Mouse (Mus musculus) kidney, embryonic 16.5 days (tissue): Measurements from ENCODE around the gene Vmn1r138. TPM values are rescaled to one million over a fixed set of nuclear protein-coding genes. Genes with fewer than 3 reads are reported as not detected.
"Not testable (repeated sequence)": the region's sequence is repeated elsewhere in the genome, so short reads cannot be mapped to it uniquely, and the experiment has no call there.

Experiments used
- ATAC-seq: fragments of 200-750 bp; cut with Nextera tagmentation; 2 replicates; pipeline ENCODE4 v1.8.0; 2017; ENCODE audit warnings: moderate TSS enrichment; ENCODE audit not compliant: low FRiP score, low TSS enrichment
- H3K27ac ChIP-seq: fragments of 300-500 bp; sonication (generic); 2 replicates; pipeline ENCODE4 v1.5.1; 2014; ENCODE audit warnings: low read length
- H3K27me3 ChIP-seq: fragments of 300-500 bp; sonication (generic); 2 replicates; pipeline ENCODE4 v1.6.1; 2014; ENCODE audit warnings: low read length, control low read depth, mixed read lengths; ENCODE audit not compliant: insufficient read depth
- H3K36me3 ChIP-seq: fragments of 300-500 bp; sonication (generic); 2 replicates; pipeline ENCODE4 v1.6.1; 2014; ENCODE audit warnings: low read length, control low read depth, mixed read lengths; ENCODE audit not compliant: insufficient read depth
- H3K4me1 ChIP-seq: fragments of 300-500 bp; sonication (generic); 2 replicates; pipeline ENCODE4 v1.6.1; 2014; ENCODE audit warnings: low read length, control low read depth, mixed read lengths; ENCODE audit not compliant: insufficient read depth
- H3K4me2 ChIP-seq: fragments of 300-500 bp; sonication (generic); replicated peaks from 2 replicates; pipeline ENCODE4 v1.6.1; 2014; ENCODE audit warnings: low read depth, low read length
- H3K4me3 ChIP-seq: fragments of 300-500 bp; sonication (generic); 2 replicates; pipeline ENCODE4 v1.5.1; 2014; ENCODE audit warnings: mild to moderate bottlenecking, low read length
- H3K9ac ChIP-seq: fragments of 300-500 bp; sonication (generic); replicated peaks from 2 replicates; pipeline ENCODE4 v1.6.1; 2014; ENCODE audit warnings: low read length
- H3K9me3 ChIP-seq: fragments of 300-500 bp; sonication (generic); 2 replicates; pipeline ENCODE4 v1.6.1; 2016; ENCODE audit warnings: low read length, control low read depth
- WGBS: fragments of 180-500 bp; shearing (Covaris S2); extraction: QIAGEN DNeasy Blood & Tissue Kit; methylation state at CpG from one replicate; pipeline ENCODE4 v1.1.7; 2014; 5-methylcytosine and 5-hydroxymethylcytosine counted together
- polyA plus RNA-seq: library from polyadenylated mRNA; unstranded; fragments of >200 nt; fragmentation: Nextera tagmentation; extraction: Ambion mirVana; gene quantifications from 2 replicates; pipeline ENCODE4 v1.2.1, GENCODE M21; 2015

The Vmn1r138 gene
- polyA plus RNA-seq, result not detected in 2 replicates

DNA sequence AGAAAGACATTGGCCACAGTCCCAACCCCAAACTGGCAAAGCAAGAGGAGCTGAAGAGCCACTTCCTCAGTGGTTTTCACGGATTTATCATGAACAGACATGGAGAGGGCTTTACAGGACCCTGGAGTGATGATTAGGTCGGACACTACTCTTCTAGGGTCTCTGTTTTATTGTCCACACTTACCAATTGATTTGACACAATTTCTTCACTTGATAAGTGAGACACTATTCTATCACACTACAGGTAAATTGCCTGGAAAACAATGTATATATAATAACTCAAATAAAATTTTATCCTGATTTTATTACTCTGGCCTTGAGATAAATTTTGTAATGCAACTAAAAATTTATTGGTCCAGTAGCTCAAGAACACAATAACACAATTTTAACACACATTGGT is at the start of gene Vmn1r138:
Gene Vmn1r138 (minus strand): TSS at position 101 of the 400 bp plus-strand sequence.
- not testable (repeated sequence) for H3K4me1 ChIP-seq, H3K4me3 ChIP-seq, H3K27ac ChIP-seq, H3K4me2 ChIP-seq, H3K36me3 ChIP-seq, ATAC-seq, H3K9me3 ChIP-seq, H3K9ac ChIP-seq, H3K27me3 ChIP-seq
- no CpG with 5 or more reads among the region's 2 CpGs for WGBS

DNA sequence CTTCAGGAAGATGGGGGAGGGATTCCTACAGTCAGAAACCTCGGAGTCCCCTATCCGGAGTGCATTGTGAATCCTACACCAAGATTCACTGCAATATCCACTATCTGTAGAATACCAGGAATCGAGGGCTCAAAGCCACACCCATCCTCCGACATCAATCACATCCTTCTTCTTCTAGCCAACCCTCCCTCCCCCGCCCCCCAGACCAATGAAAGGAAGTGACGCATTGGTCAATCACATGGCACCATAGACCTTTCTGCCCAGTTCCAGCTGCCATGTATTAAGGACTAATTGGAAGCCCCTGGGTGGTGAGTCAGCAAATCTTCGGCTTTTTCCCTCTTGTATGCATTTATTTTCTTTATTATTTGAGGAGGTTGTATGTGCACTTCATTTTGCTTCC is 40.1 kb upstream of the Vmn1r138 start, which contains the start of gene Vmn1r139:
Gene Vmn1r139 (plus strand): TSS at position 301 of the 400 bp plus-strand sequence.
- not testable (repeated sequence) for ATAC-seq, H3K27ac ChIP-seq
- WGBS, result no CpG with 5 or more reads among the region's 7 CpGs

DNA sequence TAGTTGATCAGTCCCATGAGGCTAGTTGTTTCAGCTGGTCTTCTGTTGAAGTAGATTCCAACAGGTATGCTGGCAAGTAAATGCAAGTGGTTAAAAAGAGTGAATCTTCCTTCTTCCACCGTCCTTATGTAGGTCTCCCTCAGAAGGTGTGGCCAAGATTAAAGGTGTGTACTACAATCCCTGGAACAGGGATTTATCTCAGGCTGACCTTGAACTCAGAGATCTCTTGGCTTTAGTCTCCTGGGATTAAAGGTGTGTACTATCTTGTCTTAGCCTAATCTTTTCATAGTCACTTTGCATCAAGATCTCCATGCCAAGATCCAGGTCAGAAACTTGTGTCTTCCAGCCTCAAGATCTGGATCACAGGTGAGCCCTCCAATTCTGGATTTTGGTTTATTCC is 27.5 kb upstream of the Vmn1r138 start, which contains the start of gene Gm6176:
Gene Gm6176 (minus strand): TSS at position 101 of the 400 bp plus-strand sequence.
- no CpG with 5 or more reads among the region's 1 CpGs for WGBS
- not testable (repeated sequence) for ATAC-seq

More for the DNA sequence above, 40.1 kb upstream of the Vmn1r138 start, which contains the start of gene Vmn1r139:
- H3K27me3 ChIP-seq, H3K4me1 ChIP-seq, H3K4me3 ChIP-seq, H3K36me3 ChIP-seq, H3K4me2 ChIP-seq, H3K9ac ChIP-seq, H3K9me3 ChIP-seq: not testable (repeated sequence)

DNA sequence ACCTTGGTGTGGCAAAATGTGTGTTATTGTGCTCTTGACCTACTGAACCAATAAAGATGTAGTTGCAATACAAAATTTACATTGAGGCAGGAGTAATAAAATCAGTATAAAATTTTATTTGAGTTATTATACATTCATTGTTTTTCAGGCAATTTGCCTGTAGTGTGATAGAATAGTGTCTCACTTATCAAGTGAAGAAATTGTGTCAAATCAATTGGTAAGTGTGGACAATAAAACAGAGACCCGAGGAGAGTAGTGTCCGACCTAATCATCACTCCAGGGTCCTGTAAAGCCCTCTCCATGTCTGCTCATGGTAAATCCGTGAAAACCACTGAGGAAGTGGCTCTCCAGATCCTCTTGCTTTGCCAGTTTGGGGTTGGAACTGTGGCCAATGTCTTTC is 34.4 kb downstream of the Vmn1r138 start, which contains the start of gene Vmn1r137:
Gene Vmn1r137 (plus strand): TSS at position 301 of the 400 bp plus-strand sequence.
- ATAC-seq, H3K4me3 ChIP-seq, H3K27ac ChIP-seq, H3K9me3 ChIP-seq, H3K4me1 ChIP-seq, H3K36me3 ChIP-seq, H3K9ac ChIP-seq, H3K27me3 ChIP-seq, H3K4me2 ChIP-seq: not testable (repeated sequence)
- no CpG with 5 or more reads among the region's 3 CpGs for WGBS

More for the DNA sequence above, 27.5 kb upstream of the Vmn1r138 start, which contains the start of gene Gm6176:
- not testable (repeated sequence) for H3K36me3 ChIP-seq, H3K9me3 ChIP-seq, H3K4me3 ChIP-seq, H3K27me3 ChIP-seq, H3K4me1 ChIP-seq, H3K9ac ChIP-seq, H3K4me2 ChIP-seq, H3K27ac ChIP-seq

Other genes starting within 250 kb of the Vmn1r138 start
- not detected in 2 replicates for gene Gm4177, start 232.2 kb downstream of the Vmn1r138 start, polyA plus RNA-seq
- gene Vmn1r135, start 196.5 kb downstream of the Vmn1r138 start, polyA plus RNA-seq, result not detected in 2 replicates
- not detected in 2 replicates for gene Gm5725, start 184.6 kb downstream of the Vmn1r138 start, polyA plus RNA-seq
- gene Gm5891, start 107.6 kb downstream of the Vmn1r138 start, polyA plus RNA-seq, result not detected in 2 replicates
- not detected in 2 replicates for gene Vmn1r137, start 34.3 kb downstream of the Vmn1r138 start, polyA plus RNA-seq
- gene Gm6176, start 27.4 kb upstream of the Vmn1r138 start, polyA plus RNA-seq, result not detected in 2 replicates
- gene Vmn1r139, start 40.2 kb upstream of the Vmn1r138 start, polyA plus RNA-seq, result not detected in 2 replicates
- not detected in 2 replicates for gene Gm16451, start 89.3 kb upstream of the Vmn1r138 start, polyA plus RNA-seq
- not detected in 2 replicates for gene Gm10666, start 105.8 kb upstream of the Vmn1r138 start, polyA plus RNA-seq
- gene Vmn1r142, start 135.1 kb upstream of the Vmn1r138 start, polyA plus RNA-seq, result not detected in 2 replicates
- not detected in 2 replicates for gene Vmn1r143, start 160.5 kb upstream of the Vmn1r138 start, polyA plus RNA-seq
- gene Gm8653, start 172.4 kb upstream of the Vmn1r138 start, polyA plus RNA-seq, result not detected in 2 replicates
- gene Gm8453, start 200.6 kb upstream of the Vmn1r138 start, polyA plus RNA-seq, result not detected in 2 replicates